Comparison of ENCODE assay signal across 1 mouse cellular context in the genomic region with DNA sequence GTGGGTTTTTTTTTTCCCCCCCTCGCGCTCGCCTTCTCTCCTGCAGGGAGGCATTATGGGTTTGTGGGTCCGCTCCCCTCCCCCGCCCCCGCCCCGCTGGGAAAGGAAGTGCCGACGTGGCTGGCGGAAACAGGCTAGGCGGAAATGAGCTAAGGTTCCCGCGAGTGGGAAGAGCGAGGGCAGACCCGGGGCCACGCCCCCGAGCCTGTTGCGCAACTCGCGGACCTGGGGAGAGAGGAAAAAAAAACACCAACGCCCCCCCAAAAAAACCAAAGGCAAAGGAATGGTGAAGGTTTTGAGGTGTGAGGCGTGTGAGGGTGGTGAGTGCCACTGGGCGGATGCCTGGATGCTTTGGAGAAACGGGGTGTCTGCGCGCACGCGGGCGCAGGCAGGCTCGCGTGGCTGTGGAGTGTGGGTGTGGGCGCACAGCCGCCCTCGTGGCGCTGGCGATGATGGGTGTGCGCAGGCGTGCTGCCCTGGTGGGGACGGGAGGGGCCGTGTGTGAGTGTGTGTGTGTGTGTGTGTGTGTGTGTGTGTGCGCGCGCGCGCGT.
TF ChIP-seq lines count a peak whose summit lies in the region.

No protein-coding gene starts in this region.

TF ChIP-seq in MEL, 35 proteins besides CTCF, POLR2A, EP300 and RAD21 (continued from another document):
- TF ChIP-seq ELF1 (IDR thresholded peaks at IDR 0.05; ENCODE audit: low read depth, low read length), result peak; percentile 89
- no peak for TF ChIP-seq TAL1 (IDR thresholded peaks at IDR 0.05; ENCODE audit: low read length)
- TF ChIP-seq POLR2AphosphoS2 (IDR thresholded peaks at IDR 0.05; ENCODE audit: low read length), result no peak; the same call in none of the 2 replicates
- TF ChIP-seq SMC3 (IDR thresholded peaks at IDR 0.05; ENCODE audit: low read depth, low read length), result no peak
- no peak for TF ChIP-seq MAFK (IDR thresholded peaks at IDR 0.05; ENCODE audit: borderline replicate concordance, low read depth, low read length)
- peak; percentile 98 for TF ChIP-seq MYC (IDR thresholded peaks at IDR 0.05; ENCODE audit: low read depth, low read length)
- TF ChIP-seq BHLHE40 (IDR thresholded peaks at IDR 0.05; ENCODE audit: borderline replicate concordance, low read depth, low read length), result 0 out of 2 replicates have a peak, but pooled peaks have one; percentile 41
- no peak for TF ChIP-seq RCOR1 (IDR thresholded peaks at IDR 0.05; ENCODE audit: low read depth, low read length)
- TF ChIP-seq GABPA (IDR thresholded peaks at IDR 0.05; ENCODE audit: low read depth, low read length), result no peak
- TF ChIP-seq ZKSCAN1 (IDR thresholded peaks at IDR 0.05; ENCODE audit: low read depth, low read length), result no peak
- TF ChIP-seq MAZ (IDR thresholded peaks at IDR 0.05; ENCODE audit: low read depth, low read length), result peak; percentile 95
- TF ChIP-seq UBTF (IDR thresholded peaks at IDR 0.05; ENCODE audit: borderline replicate concordance, insufficient read depth, low read depth, low read length), result no peak
- TF ChIP-seq TCF12 (IDR thresholded peaks at IDR 0.05; ENCODE audit: low read depth, low read length), result peak; percentile 52
- TF ChIP-seq TBP (IDR thresholded peaks at IDR 0.05; ENCODE audit: low read depth, low read length), result peak; percentile 18; the same call in 1 of the 2 replicates
- TF ChIP-seq ZNF384 (IDR thresholded peaks at IDR 0.05; ENCODE audit: low read depth, low read length), result peak; percentile 87
- TF ChIP-seq CHD1 (IDR thresholded peaks at IDR 0.05; ENCODE audit: low read depth, low read length), result no peak
- TF ChIP-seq MAX (IDR thresholded peaks at IDR 0.05; ENCODE audit: low read length), result peak; percentile 91
- peak; percentile 74; the same call in 1 of the 2 replicates for TF ChIP-seq HCFC1 (IDR thresholded peaks at IDR 0.05; ENCODE audit: low read depth, low read length)
- no peak for TF ChIP-seq ZC3H11A (IDR thresholded peaks at IDR 0.05; ENCODE audit: low read depth, low read length)
- no peak for TF ChIP-seq MYB (IDR thresholded peaks at IDR 0.05; ENCODE audit: low read depth, low read length)
- no peak for TF ChIP-seq JUND (IDR thresholded peaks at IDR 0.05; ENCODE audit: low read depth, low read length)
- TF ChIP-seq USF2 (IDR thresholded peaks at IDR 0.05; ENCODE audit: borderline replicate concordance in 1 of 2, insufficient read depth in 1 of 2, low read depth in 1 of 2, low read length in 2 of 2), result no peak
- TF ChIP-seq POLR2AphosphoS5 (IDR thresholded peaks at IDR 0.05; ENCODE audit: borderline replicate concordance, low read depth, low read length), result no peak
- TF ChIP-seq ZMIZ1 (IDR thresholded peaks at IDR 0.05; ENCODE audit: low read depth, low read length), result 0 out of 2 replicates have a peak, but pooled peaks have one; percentile 56
- TF ChIP-seq GATA1 (IDR thresholded peaks at IDR 0.05; ENCODE audit: low read depth, low read length), result no peak
- TF ChIP-seq KAT2A (conservative IDR thresholded peaks at IDR 0.05; ENCODE audit: low read depth, low read length), result peak; percentile 35
- peak; percentile 97 for TF ChIP-seq MXI1 (IDR thresholded peaks at IDR 0.05; ENCODE audit: low read depth, low read length)
- peak; percentile 75 for TF ChIP-seq E2F4 (IDR thresholded peaks at IDR 0.05; ENCODE audit: borderline replicate concordance, low read depth, low read length)
- no peak for TF ChIP-seq USF1 (IDR thresholded peaks at IDR 0.05; ENCODE audit: low read depth, low read length)
- TF ChIP-seq ETS1 (IDR thresholded peaks at IDR 0.05; ENCODE audit: low read depth, low read length), result peak; percentile 52; the same call in 1 of the 2 replicates
